Mouse (Mus musculus) stomach, embryonic 16.5 days (tissue): ENCODE results near the gene Nckipsd. TPM values are rescaled to one million over a fixed set of nuclear protein-coding genes. Genes with fewer than 3 reads are reported as not detected.

Experiments
- ATAC-seq: fragments of 200-750 bp; cut with Nextera tagmentation; 2 replicates; pipeline ENCODE4 v1.8.0; 2017; ENCODE audit warnings: moderate number of reproducible peaks, moderate TSS enrichment; ENCODE audit not compliant: insufficient read depth, low FRiP score
- H3K27ac ChIP-seq: fragments of 300-500 bp; sonication (generic); 2 replicates; pipeline ENCODE4 v1.5.1; 2014; ENCODE audit warnings: low read length
- H3K27me3 ChIP-seq: fragments of 300-500 bp; sonication (generic); 2 replicates; pipeline ENCODE4 v1.6.1; 2014; ENCODE audit warnings: low read length, control low read depth, mixed read lengths; ENCODE audit not compliant: control insufficient read depth, insufficient read depth
- H3K36me3 ChIP-seq: fragments of 300-500 bp; sonication (generic); 2 replicates; pipeline ENCODE4 v1.6.1; 2014; ENCODE audit warnings: low read length; ENCODE audit not compliant: control insufficient read depth, insufficient read depth
- H3K4me1 ChIP-seq: fragments of 300-500 bp; sonication (generic); 2 replicates; pipeline ENCODE4 v1.6.1; 2014; ENCODE audit warnings: low read length, control low read depth, mixed read lengths; ENCODE audit not compliant: control insufficient read depth, insufficient read depth
- H3K4me2 ChIP-seq: fragments of 300-500 bp; sonication (generic); 2 replicates; pipeline ENCODE4 v1.6.1; 2014; ENCODE audit warnings: low read depth, low read length, mixed read lengths
- H3K4me3 ChIP-seq: fragments of 300-500 bp; sonication (generic); replicated peaks from 2 replicates; pipeline ENCODE4 v1.5.1; 2014; ENCODE audit warnings: mild to moderate bottlenecking, low read length
- H3K9ac ChIP-seq: fragments of 300-500 bp; sonication (generic); 2 replicates; pipeline ENCODE4 v1.6.1; 2014; ENCODE audit warnings: low read length
- H3K9me3 ChIP-seq: fragments of 300-500 bp; sonication (generic); replicated peaks from 2 replicates; pipeline ENCODE4 v1.6.1; 2016; ENCODE audit warnings: low read length, control low read depth; ENCODE audit not compliant: control insufficient read depth
- WGBS: fragments of 180-500 bp; shearing (Covaris S2); extraction: QIAGEN DNeasy Blood & Tissue Kit; methylation state at CpG from one replicate; pipeline ENCODE4 v1.1.7; 2014; 5-methylcytosine and 5-hydroxymethylcytosine counted together
- polyA plus RNA-seq: library from polyadenylated mRNA; unstranded; fragments of >200 nt; fragmentation: Nextera tagmentation; extraction: Ambion mirVana; gene quantifications from 2 replicates; pipeline ENCODE4 v1.2.1, GENCODE M21; 2015

Nckipsd gene
- polyA plus RNA-seq, 1 experiment from 2014 or later: 13.7 TPM

GRCm38 (mm10) chr9:108847374-108847773 lies 39.2 kb downstream of the Nckipsd start:
- no peaks in the 10 kb centered on the region for H3K27me3 ChIP-seq
- no peak for ATAC-seq
- H3K27ac ChIP-seq: no peak overlapping the region
- H3K4me3 ChIP-seq: no peak overlapping the region
- WGBS: 72% methylated on average over 4 of the region's 4 CpGs
- H3K4me2 ChIP-seq: no peak overlapping the region
- H3K9me3 ChIP-seq: no peaks in the 10 kb centered on the region
- no peaks in the 10 kb centered on the region for H3K4me1 ChIP-seq
- no peak overlapping the region for H3K9ac ChIP-seq
- no peaks in the 10 kb centered on the region for H3K36me3 ChIP-seq

DNA sequence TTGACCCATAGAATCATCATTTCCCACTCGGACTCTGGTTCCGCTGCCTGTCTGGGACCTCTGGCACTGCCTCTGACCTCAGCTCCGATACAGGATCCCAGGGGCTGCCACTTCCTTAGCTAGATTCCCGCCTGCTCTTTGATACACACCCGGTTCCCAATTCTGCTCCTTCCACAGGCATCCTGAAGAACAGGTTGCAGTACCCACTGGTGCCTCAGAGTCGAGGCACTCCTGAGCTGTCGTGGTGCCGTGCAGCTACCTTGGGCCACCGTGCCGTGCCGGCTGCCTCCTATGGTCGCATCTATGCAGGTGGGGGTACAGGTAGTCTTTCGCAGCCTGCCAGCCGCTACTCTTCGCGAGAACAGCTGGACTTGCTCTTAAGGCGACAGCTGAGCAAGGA lies 40.3 kb downstream of the Nckipsd start:
- Histone ChIP-seq H3K4me3 (no peak overlapping the region), H3K27me3 (no peaks in the 10 kb centered on the region), H3K9me3 (no peaks in the 10 kb centered on the region), H3K4me2 (no peak overlapping the region), H3K27ac (no peak overlapping the region), H3K4me1 (peaks cover 5% of the 10 kb centered on the region; the same call in 1 of the 2 replicates), H3K9ac (no peak overlapping the region), H3K36me3 (no peaks in the 10 kb centered on the region)
- ATAC-seq: no peak
- 60% methylated on average over 17 of the region's 17 CpGs for WGBS

DNA sequence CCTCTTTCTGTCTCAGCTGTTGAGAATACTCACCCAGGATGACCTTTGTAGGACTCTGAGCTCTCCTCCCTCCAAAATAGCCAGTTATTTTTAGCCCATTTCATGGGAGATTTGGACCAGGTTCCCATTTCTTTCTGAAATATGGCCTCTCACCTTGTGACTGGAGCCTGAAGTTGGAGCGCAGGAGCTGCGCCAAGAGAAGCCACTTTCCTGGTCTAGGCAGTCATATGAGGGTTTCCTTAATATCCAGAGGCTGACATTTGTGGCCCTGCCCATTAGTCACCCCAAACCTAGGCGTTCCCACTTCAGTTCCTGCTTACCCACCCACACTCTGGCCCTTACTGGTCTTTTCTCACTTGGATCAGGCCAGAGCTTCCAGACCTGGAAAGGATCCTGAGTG lies 44.8 kb downstream of the Nckipsd start, which contains the start of gene Slc26a6:
TSS of gene Slc26a6 (plus strand) at position 308 of the 400 bp plus-strand sequence.
- peak within 1 kb of the TSS; percentile 88 for H3K27ac ChIP-seq
- peak within 1 kb of the TSS; percentile 93 for H3K4me3 ChIP-seq
- no peak for ATAC-seq
- WGBS: 77% methylated on average over 3 of the region's 3 CpGs
- H3K27me3 ChIP-seq: no peaks in the 10 kb centered on the region
- no peaks in the 10 kb centered on the region; the same call in 1 of the 2 replicates for H3K36me3 ChIP-seq
- H3K9me3 ChIP-seq: no peaks in the 10 kb centered on the region
- H3K4me2 ChIP-seq: peak within 1 kb of the TSS; percentile 86
- H3K9ac ChIP-seq: peak within 1 kb of the TSS; percentile 80
- peaks cover 19% of the 10 kb centered on the region for H3K4me1 ChIP-seq

DNA sequence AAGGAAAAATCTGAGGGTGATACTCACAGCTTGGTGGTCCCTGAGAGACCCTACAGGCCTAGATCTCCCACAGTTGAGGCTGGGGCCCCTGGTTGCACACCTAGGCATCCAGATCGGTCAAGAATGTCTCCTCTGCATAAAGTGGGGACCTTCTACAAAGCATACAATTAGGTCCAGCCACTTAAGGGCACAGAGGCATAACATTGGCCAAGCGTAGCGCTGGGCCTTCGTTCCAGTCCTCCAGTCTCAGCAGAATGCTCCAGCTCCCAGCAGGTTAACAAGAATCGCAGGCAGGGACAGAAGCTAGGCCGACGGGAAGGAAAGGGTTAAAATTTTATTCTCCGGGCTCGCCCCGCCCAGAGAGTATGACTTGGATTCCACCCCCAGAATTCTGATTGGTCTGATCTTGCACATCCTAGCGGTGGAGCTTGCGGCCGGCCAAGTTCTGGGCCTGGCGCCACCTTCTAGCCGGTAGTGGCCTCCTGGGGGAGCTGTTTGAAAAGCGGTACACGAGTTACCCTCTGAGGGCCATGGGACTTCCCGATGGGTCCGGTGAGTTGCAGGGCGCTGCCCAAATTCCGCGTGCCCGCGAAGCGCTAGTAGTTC lies 45.6 kb downstream of the Nckipsd start:
- H3K27me3 ChIP-seq: no peaks in the 10 kb centered on the region
- WGBS: 1% methylated on average over 25 of the region's 25 CpGs
- H3K9me3 ChIP-seq: no peaks in the 10 kb centered on the region
- peak overlapping the region; percentile 88 for H3K27ac ChIP-seq
- H3K36me3 ChIP-seq: no peaks in the 10 kb centered on the region; the same call in 1 of the 2 replicates
- H3K4me2 ChIP-seq: peak overlapping the region; percentile 86
- peaks cover 19% of the 10 kb centered on the region for H3K4me1 ChIP-seq
- H3K4me3 ChIP-seq: peak overlapping the region; percentile 93
- H3K9ac ChIP-seq: peak overlapping the region; percentile 80
- ATAC-seq: peak; percentile 94

DNA sequence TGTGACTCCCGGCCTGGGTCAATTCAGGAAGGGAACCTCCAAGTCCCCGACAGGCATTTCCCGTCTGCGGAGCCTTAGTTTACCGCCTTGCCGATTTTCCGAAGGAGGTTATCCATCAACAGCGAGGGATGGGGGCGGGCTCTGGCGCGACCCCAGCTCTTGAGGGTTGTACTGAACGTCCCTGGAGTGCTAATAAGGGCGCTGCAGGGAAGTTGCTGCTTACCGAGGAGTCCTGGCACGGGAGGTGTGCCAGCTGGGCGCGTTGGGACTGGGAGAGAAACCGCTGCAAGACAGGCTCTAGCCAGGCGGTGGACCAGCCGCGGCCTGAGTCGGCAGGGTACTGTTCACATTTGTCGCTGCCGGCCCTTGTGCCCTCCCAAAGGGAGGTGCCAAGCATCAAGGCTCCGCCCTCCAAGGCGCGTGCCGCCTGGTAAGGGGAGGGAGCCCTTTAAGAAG lies 46.1 kb downstream of the Nckipsd start:
- H3K9me3 ChIP-seq: no peaks in the 10 kb centered on the region
- peak overlapping the region; percentile 88 for H3K27ac ChIP-seq
- peak overlapping the region; percentile 93 for H3K4me3 ChIP-seq
- peak overlapping the region; percentile 86 for H3K4me2 ChIP-seq
- ATAC-seq: peak; percentile 85
- H3K9ac ChIP-seq: peak overlapping the region; percentile 80
- WGBS: 0% methylated on average over 28 of the region's 28 CpGs
- peaks cover 19% of the 10 kb centered on the region for H3K4me1 ChIP-seq
- H3K27me3 ChIP-seq: no peaks in the 10 kb centered on the region
- H3K36me3 ChIP-seq: no peaks in the 10 kb centered on the region; the same call in 1 of the 2 replicates

DNA sequence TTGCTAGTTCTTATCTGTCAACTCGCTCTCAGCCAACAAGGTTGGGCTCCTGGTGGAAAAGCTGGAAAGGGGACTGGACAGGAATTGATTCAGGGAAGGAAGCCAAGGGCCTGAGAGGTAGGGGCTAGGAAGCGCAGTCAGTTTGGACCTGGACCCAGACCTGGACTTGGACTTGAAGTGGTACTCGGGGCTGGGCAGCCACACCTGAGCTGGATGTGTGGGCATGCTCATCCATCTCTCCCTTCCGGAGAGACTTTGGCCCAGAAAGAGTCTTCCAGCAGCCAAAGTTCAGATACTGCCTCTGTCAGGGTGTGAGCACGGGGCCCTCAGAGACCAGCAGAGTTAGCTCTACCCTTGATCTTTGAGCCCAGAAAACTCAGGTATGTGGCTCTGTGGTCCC lies 47.2 kb downstream of the Nckipsd start:
- Histone ChIP-seq H3K27ac (no peak overlapping the region), H3K4me3 (no peak overlapping the region), H3K9me3 (no peaks in the 10 kb centered on the region), H3K27me3 (no peaks in the 10 kb centered on the region), H3K36me3 (no peaks in the 10 kb centered on the region; the same call in 1 of the 2 replicates), H3K9ac (peak overlapping the region; percentile 80), H3K4me1 (peaks cover 19% of the 10 kb centered on the region), H3K4me2 (peak overlapping the region; percentile 86; the same call in 1 of the 2 replicates)
- ATAC-seq: no peak
- WGBS: 45% methylated on average over 5 of the region's 5 CpGs

DNA sequence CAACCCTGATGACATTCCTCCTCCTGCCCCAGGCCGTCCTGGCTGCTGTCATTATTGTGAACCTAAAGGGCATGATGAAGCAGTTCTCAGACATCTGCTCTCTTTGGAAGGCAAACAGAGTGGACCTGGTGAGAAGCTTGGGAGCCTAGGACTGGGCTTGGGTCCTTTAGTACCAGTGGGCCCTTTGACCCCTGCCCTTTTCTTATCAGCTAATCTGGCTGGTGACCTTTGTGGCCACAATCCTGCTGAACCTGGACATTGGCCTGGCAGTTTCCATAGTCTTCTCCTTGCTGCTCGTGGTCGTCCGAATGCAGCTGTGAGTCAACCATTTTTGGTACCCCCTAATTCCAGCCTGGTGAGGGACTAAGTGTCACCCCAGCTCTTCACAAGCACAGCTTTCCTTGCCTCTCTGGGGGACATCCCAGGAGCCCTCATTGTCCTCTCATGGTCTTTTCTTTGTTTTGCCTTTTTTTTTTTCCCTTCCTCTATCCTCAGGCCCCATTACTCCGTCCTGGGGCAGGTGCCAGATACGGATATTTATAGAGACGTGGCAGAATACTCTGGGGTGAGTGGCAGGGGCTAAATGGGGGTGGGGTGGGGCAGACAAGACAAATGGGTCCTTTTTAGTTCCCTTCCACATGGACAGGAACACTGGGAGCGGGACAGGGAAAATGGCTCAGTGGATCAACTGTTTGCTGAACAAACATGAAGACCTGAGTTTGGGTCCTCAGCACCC lies 50.8 kb downstream of the Nckipsd start:
- no peaks in the 10 kb centered on the region; the same call in 1 of the 2 replicates for H3K36me3 ChIP-seq
- H3K27me3 ChIP-seq: no peaks in the 10 kb centered on the region
- peaks cover 11% of the 10 kb centered on the region for H3K4me1 ChIP-seq
- WGBS: 67% methylated on average over 8 of the region's 8 CpGs
- ATAC-seq: no peak
- H3K4me3 ChIP-seq: no peak overlapping the region
- H3K9me3 ChIP-seq: no peaks in the 10 kb centered on the region
- H3K4me2 ChIP-seq: no peak overlapping the region
- no peak overlapping the region for H3K27ac ChIP-seq
- H3K9ac ChIP-seq: no peak overlapping the region
